Mouse (Mus musculus) embryo, embryonic 11.5 days (tissue): ENCODE measurements around the gene Lipa.

Experiments used
- DNase-seq: peaks from one replicate; pipeline ENCODE4 v3.0.0-alpha.2; 2012; ENCODE audit warnings: low read depth, low spot score

The Lipa gene

GRCm38 (mm10) chr19:34526941-34527682 is at the start of gene Lipa:
Gene Lipa, minus strand, starts transcription at chr19:34527474.
- peak; percentile 83 for DNase-seq

GRCm38 (mm10) chr19:34573650-34574049 is 46.4 kb upstream of the Lipa start:
- no peak for DNase-seq

GRCm38 (mm10) chr19:34571080-34571479 is 43.8 kb upstream of the Lipa start:
- DNase-seq, result no peak

- DNase-seq, result no peak
Observed at GRCm38 (mm10) chr19:34569896-34570476, 42.7 kb upstream of the Lipa start.

GRCm38 (mm10) chr19:34568988-34569895 is 42.0 kb upstream of the Lipa start:
- no peak for DNase-seq

GRCm38 (mm10) chr19:34566178-34566784 is 39.0 kb upstream of the Lipa start:
- DNase-seq, result no peak

GRCm38 (mm10) chr19:34562556-34562955 is 35.3 kb upstream of the Lipa start:
- no peak for DNase-seq

GRCm38 (mm10) chr19:34556621-34557020 is 29.3 kb upstream of the Lipa start:
- no peak for DNase-seq

- DNase-seq, result no peak
Observed at GRCm38 (mm10) chr19:34554061-34554460, 26.8 kb upstream of the Lipa start.

GRCm38 (mm10) chr19:34553522-34553921 is 26.2 kb upstream of the Lipa start:
- DNase-seq, result no peak

- no peak for DNase-seq
Observed at GRCm38 (mm10) chr19:34553021-34553420, 25.7 kb upstream of the Lipa start.

- DNase-seq, result no peak
Observed at GRCm38 (mm10) chr19:34551981-34552380, 24.7 kb upstream of the Lipa start.

- peak; percentile 56 for DNase-seq
Observed at GRCm38 (mm10) chr19:34550534-34551223, 23.4 kb upstream of the Lipa start, which contains the start of gene Ifit2. Gene Ifit2, plus strand, starts transcription at chr19:34550694.

- DNase-seq, result no peak
Observed at GRCm38 (mm10) chr19:34550205-34550533, 22.9 kb upstream of the Lipa start.

- DNase-seq, result peak; percentile 54
Observed at GRCm38 (mm10) chr19:34547976-34548375, 20.7 kb upstream of the Lipa start.

- no peak for DNase-seq
Observed at GRCm38 (mm10) chr19:34546211-34546610, 18.9 kb upstream of the Lipa start.

- DNase-seq, result no peak
Observed at GRCm38 (mm10) chr19:34539422-34539821, 12.1 kb upstream of the Lipa start.

- DNase-seq, result no peak
Observed at GRCm38 (mm10) chr19:34532061-34532751, 4.9 kb upstream of the Lipa start.

- no peak for DNase-seq
Observed at GRCm38 (mm10) chr19:34526321-34526923, 852 bp downstream of the Lipa start.

- DNase-seq, result no peak
Observed at GRCm38 (mm10) chr19:34524646-34525045, 2.6 kb downstream of the Lipa start.
